Comparison of ENCODE assay signal across 9 mouse cellular contexts in genomic region chr17:71617974-71618373, GRCm38 (mm10). TPM values are rescaled to one million over a fixed set of nuclear protein-coding genes. Genes with fewer than 3 reads are reported as not detected.
DNase-seq lines count a peak whose midpoint lies in the region; ATAC-seq and TF ChIP-seq lines count a peak whose summit lies in the region.
"Had no signal": no experiment of that assay in that cellular context is flagged by ENCODE, and none has a peak within 500 bp of the region (broad histone marks: within the 10 kb centered on the region; RNA-seq: fewer than 3 reads in every experiment).

No protein-coding gene starts in this region.

- peaks cover 15% of the 10 kb centered on the region for H3K4me1 ChIP-seq in heart, embryonic 11.5 days (ENCODE audit: control insufficient read depth, insufficient read depth, low read length)
- peaks cover 5% of the 10 kb centered on the region for H3K4me1 ChIP-seq in heart, adult 2 months (ENCODE audit: control insufficient read depth, insufficient read depth, low read length)
- H3K4me1 ChIP-seq in forebrain, embryonic 11.5 days (replicated peaks; ENCODE audit: control insufficient read depth, insufficient read depth, low read length) = no peaks in the 10 kb centered on the region
- peaks cover 58% of the 10 kb centered on the region for H3K4me1 ChIP-seq in liver, embryonic 12.5 days

- no peak for TF ChIP-seq CTCF in heart, adult 2 months (IDR thresholded peaks at IDR 0.05)

- WGBS in heart, embryonic 11.5 days (ENCODE audit: insufficient replicate concordance) = 58% methylated on average over 4 of the region's 4 CpGs
- WGBS in heart, adult 2 months = 43% methylated on average over 4 of the region's 4 CpGs
- 80% methylated on average over 4 of the region's 4 CpGs for WGBS in forebrain, embryonic 11.5 days
- 26% methylated on average over 4 of the region's 4 CpGs for WGBS in liver, embryonic 12.5 days (ENCODE audit: insufficient replicate concordance)

- peak overlapping the region; percentile 92 for H3K4me3 ChIP-seq in heart, embryonic 11.5 days (ENCODE audit: low read depth, low read length)
- no peak overlapping the region for H3K4me3 ChIP-seq in heart, adult 2 months
- H3K4me3 ChIP-seq in forebrain, embryonic 11.5 days (ENCODE audit: low read depth, low read length) = no peak overlapping the region
- H3K4me3 ChIP-seq in liver, embryonic 12.5 days = peak overlapping the region; percentile 99

- no peak for TF ChIP-seq POLR2A in heart, adult 2 months (IDR thresholded peaks at IDR 0.05; ENCODE audit: insufficient read depth, low read depth, low read length)

- no peaks in the 10 kb centered on the region for H3K9me3 ChIP-seq in heart, embryonic 11.5 days (replicated peaks; ENCODE audit: control insufficient read depth, low read length)
- H3K9me3 ChIP-seq in forebrain, embryonic 11.5 days (ENCODE audit: control insufficient read depth, low read length) = no peaks in the 10 kb centered on the region
- H3K9me3 ChIP-seq in liver, embryonic 12.5 days (replicated peaks) = no peaks in the 10 kb centered on the region

- no peak for ATAC-seq in heart, embryonic 11.5 days (replicated peaks; ENCODE audit: insufficient number of reproducible peaks, low FRiP score, low TSS enrichment)
- no peak for ATAC-seq in forebrain, embryonic 11.5 days (replicated peaks; ENCODE audit: low FRiP score)
- ATAC-seq in liver, embryonic 12.5 days = no peak

- peak overlapping the region; percentile 84 for H3K4me2 ChIP-seq in heart, embryonic 11.5 days
- H3K4me2 ChIP-seq in forebrain, embryonic 11.5 days (ENCODE audit: low read depth, low read length, severe bottlenecking) = peak overlapping the region; percentile 2; the same call in 1 of the 2 replicates
- peak overlapping the region; percentile 93 for H3K4me2 ChIP-seq in liver, embryonic 12.5 days

- intact Hi-C loops in heart, adult 2 months (cut with DNase I) = loop anchor here (5.0 to 10.0 kb wide), 2 partner anchors 66 to 143 kb away; partner anchors contain the start of genes Smchd1 and Spdya

- no peak for DNase-seq in heart, adult 2 months
- DNase-seq in CD4-positive helper T cell, adult 2 months (ENCODE audit: low read depth, low spot score) = peak; percentile 59
- no peak for DNase-seq in forebrain, embryonic 11.5 days (ENCODE audit: low spot score)
- DNase-seq in urinary bladder, adult 2 months (ENCODE audit: low spot score) = no peak
- no peak for DNase-seq in yolk sac, embryonic 10.5 days (ENCODE audit: low spot score)
- no peak for DNase-seq in cerebellum, postnatal 25 days

- no peaks in the 10 kb centered on the region for H3K27me3 ChIP-seq in heart, embryonic 11.5 days (ENCODE audit: control insufficient read depth, insufficient read depth, low read length)
- H3K27me3 ChIP-seq in heart, adult 2 months (ENCODE audit: control insufficient read depth, insufficient read depth, low read length) = no peaks in the 10 kb centered on the region
- no peaks in the 10 kb centered on the region for H3K27me3 ChIP-seq in forebrain, embryonic 11.5 days (ENCODE audit: control insufficient read depth, insufficient read depth, low read length)
- H3K27me3 ChIP-seq in liver, embryonic 12.5 days (replicated peaks) = no peaks in the 10 kb centered on the region

- peaks cover 6% of the 10 kb centered on the region for H3K79me2 ChIP-seq in heart, adult 2 months (replicated peaks; ENCODE audit: control insufficient read depth, insufficient read depth, low read length)

- H3K9ac ChIP-seq in heart, embryonic 11.5 days (ENCODE audit: low read depth, low read length) = no peak overlapping the region
- no peak overlapping the region for H3K9ac ChIP-seq in heart, adult 2 months (ENCODE audit: low read depth, low read length)
- H3K9ac ChIP-seq in forebrain, embryonic 11.5 days (ENCODE audit: low read length) = no peak overlapping the region
- H3K9ac ChIP-seq in liver, embryonic 12.5 days = peak overlapping the region; percentile 93

- no peak overlapping the region for H3K27ac ChIP-seq in heart, embryonic 11.5 days (ENCODE audit: low read depth, low read length)
- H3K27ac ChIP-seq in heart, adult 2 months = no peak overlapping the region
- no peak overlapping the region for H3K27ac ChIP-seq in forebrain, embryonic 11.5 days (ENCODE audit: low read depth, low read length)
- H3K27ac ChIP-seq in liver, embryonic 12.5 days = 0 out of 2 replicates have a peak overlapping the region, but pooled peaks have one; percentile 45

- H3K36me3 ChIP-seq in heart, embryonic 11.5 days (ENCODE audit: control insufficient read depth, insufficient read depth, low read length) = peaks cover 7% of the 10 kb centered on the region; the same call in 1 of the 2 replicates
- H3K36me3 ChIP-seq in heart, adult 2 months (ENCODE audit: control insufficient read depth, insufficient read depth, low read length) = peaks cover 5% of the 10 kb centered on the region
- H3K36me3 ChIP-seq in forebrain, embryonic 11.5 days (ENCODE audit: control insufficient read depth, insufficient read depth, low read length) = no peaks in the 10 kb centered on the region
- H3K36me3 ChIP-seq in liver, embryonic 12.5 days = peaks cover 23% of the 10 kb centered on the region

- TF ChIP-seq EP300 in heart, adult 2 months (IDR thresholded peaks at IDR 0.05; ENCODE audit: insufficient read depth, low read depth, low read length) = no peak

RNA-seq across cellular contexts. Expression of gene Wdr43, which starts 2.3 kb away (rescaled TPM):
- polyA plus RNA-seq in heart, embryonic 11.5 days (2014; fragmentation: Nextera tagmentation; extraction: Ambion mirVana) = 54.4 and 60.0 TPM in 2 replicates
- total RNA-seq in heart, adult 2 months (2021) = 10 to 100 TPM; 19.1 to 21.9 TPM
- polyA plus RNA-seq in heart, adult 2 months (2012; rRNA removed) = 8.4 and 11.1 TPM in 2 replicates
- polyA plus RNA-seq in forebrain, embryonic 11.5 days (2014; fragmentation: Nextera tagmentation; extraction: Ambion mirVana) = 96.1 and 98.1 TPM in 2 replicates
- polyA plus RNA-seq in liver, embryonic 12.5 days (2016; fragmentation: Nextera tagmentation; extraction: Ambion mirVana) = 86.3 and 88.7 TPM in 2 replicates
- polyA plus RNA-seq in urinary bladder, adult 2 months (2012; rRNA removed) = 23.5 and 29.3 TPM in 2 replicates

RNA-seq across cellular contexts. Expression of gene Togaram2, which starts 55.1 kb away (rescaled TPM):
- 1.9 and 3.1 TPM in 2 replicates for polyA plus RNA-seq in heart, embryonic 11.5 days (2014; fragmentation: Nextera tagmentation; extraction: Ambion mirVana)
- 1 to 10 TPM; 5.4 to 5.5 TPM for total RNA-seq in heart, adult 2 months (2021)
- polyA plus RNA-seq in heart, adult 2 months (2012; rRNA removed) = 5.3 and 5.9 TPM in 2 replicates
- 0.05 and 0.13 TPM in 2 replicates for polyA plus RNA-seq in forebrain, embryonic 11.5 days (2014; fragmentation: Nextera tagmentation; extraction: Ambion mirVana)
- 0.07 TPM in 1 of 2 replicates, not detected in the other for polyA plus RNA-seq in liver, embryonic 12.5 days (2016; fragmentation: Nextera tagmentation; extraction: Ambion mirVana)
- polyA plus RNA-seq in urinary bladder, adult 2 months (2012; rRNA removed) = 0.33 and 0.34 TPM in 2 replicates
- total RNA-seq: common myeloid progenitor, adult 5-6 weeks had no signal

Comparison
In these comparisons a context has a peak if more than half of its experiments do, and no peak if none do; other contexts are left out.
1. H3K4me3 ChIP-seq: peak in heart, embryonic 11.5 days (single experiment) and liver, embryonic 12.5 days (single experiment); none in heart, adult 2 months (single experiment) and forebrain, embryonic 11.5 days (single experiment).
2. H3K4me2 ChIP-seq: peak in every context shown above with its lines; median percentile 93 in liver, embryonic 12.5 days; 84 in heart, embryonic 11.5 days; 2 in forebrain, embryonic 11.5 days.